Mouse (Mus musculus): ENCODE results near the gene Rabgap1l.

DNA sequence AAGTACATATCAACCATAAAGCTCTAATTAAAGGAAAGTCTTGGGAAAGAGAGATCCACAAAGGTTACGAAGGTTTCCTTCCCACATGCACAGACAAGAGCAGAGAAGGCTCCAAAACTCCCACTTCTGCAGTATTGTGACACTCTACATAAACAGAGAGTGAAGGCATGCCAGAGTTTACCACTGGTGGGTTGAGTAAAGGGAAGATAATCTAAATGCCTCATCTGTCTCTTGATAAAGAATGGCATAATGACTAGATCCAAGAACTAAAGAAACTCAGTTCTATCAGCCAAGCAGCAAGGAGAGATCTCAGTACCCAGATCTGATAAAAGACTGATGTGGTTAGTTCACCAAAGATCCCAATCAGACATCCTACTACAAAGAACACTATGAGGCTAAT is 332.7 kb downstream of the Rabgap1l start:
- no peak for TF ChIP-seq CTCF (conservative IDR thresholded peaks at IDR 0.05; ENCODE audit: insufficient read depth, insufficient read length, low read depth, low read length)
- no peak for TF ChIP-seq POLR2A (IDR thresholded peaks at IDR 0.05; ENCODE audit: low read depth, low read length)
